Mouse (Mus musculus): Measurements from ENCODE around the gene Tyms. TPM values are rescaled to one million over a fixed set of nuclear protein-coding genes. Genes with fewer than 3 reads are reported as not detected.
A peak's percentile ranks its signal among the peaks of the same experiment; 100 is the strongest.
"Not testable (repeated sequence)": the region's sequence is repeated elsewhere in the genome, so short reads cannot be mapped to it uniquely, and the experiment has no call there.

The Tyms gene
- polyA plus RNA-seq, 1 experiment from 2014 or later = 137 TPM

- not testable (repeated sequence) for H3K9me3 ChIP-seq (replicated peaks; ENCODE audit: low read length); H3K36me3 ChIP-seq (ENCODE audit: insufficient read depth, low read length); H3K4me1 ChIP-seq (replicated peaks; ENCODE audit: insufficient read depth, low read length); H3K27ac ChIP-seq; ATAC-seq (replicated peaks; ENCODE audit: low FRiP score, low read depth); H3K4me3 ChIP-seq (replicated peaks; ENCODE audit: low read depth, low read length); DNase-seq (ENCODE audit: low spot score); H3K9ac ChIP-seq (ENCODE audit: low read depth, low read length); H3K4me2 ChIP-seq (ENCODE audit: low read length); H3K27me3 ChIP-seq (ENCODE audit: insufficient read depth, low read length)
- 76% methylated on average over 4 of the region's 4 CpGs for WGBS
Observed at GRCm38 (mm10) chr5:30035862-30036261, 37.6 kb downstream of the Tyms start.

- WGBS = 64% methylated on average over 2 of the region's 2 CpGs
- Histone ChIP-seq H3K27ac (no peak overlapping the region), H3K4me1 (replicated peaks; ENCODE audit: insufficient read depth, low read length) (no peaks in the 10 kb centered on the region), H3K36me3 (ENCODE audit: insufficient read depth, low read length) (no peaks in the 10 kb centered on the region), H3K4me3 (replicated peaks; ENCODE audit: low read depth, low read length) (no peak overlapping the region), H3K4me2 (ENCODE audit: low read length) (no peak overlapping the region), H3K9me3 (replicated peaks; ENCODE audit: low read length) (no peaks in the 10 kb centered on the region), H3K27me3 (ENCODE audit: insufficient read depth, low read length) (no peaks in the 10 kb centered on the region), H3K9ac (ENCODE audit: low read depth, low read length) (no peak overlapping the region)
- peak; percentile 66 for TF ChIP-seq CTCF (IDR thresholded peaks at IDR 0.05; ENCODE audit: low read depth)
- DNase-seq (ENCODE audit: low spot score) = peak; percentile 56
- no peak for ATAC-seq (replicated peaks; ENCODE audit: low FRiP score, low read depth)
Observed at GRCm38 (mm10) chr5:30014580-30014979, 58.8 kb downstream of the Tyms start.

GRCm38 (mm10) chr5:30012726-30013503 is 60.5 kb downstream of the Tyms start, which contains the start of gene Il6:
Gene Il6 (plus strand): TSS chr5:30013114.
- Histone ChIP-seq H3K4me3 (replicated peaks; ENCODE audit: low read depth, low read length) (no peak within 1 kb of the TSS), H3K27ac (no peak within 1 kb of the TSS), H3K27me3 (ENCODE audit: insufficient read depth, low read length) (no peaks in the 10 kb centered on the region), H3K4me2 (ENCODE audit: low read length) (0 out of 2 replicates have a peak within 1 kb of the TSS, but pooled peaks have one; percentile 15), H3K9ac (ENCODE audit: low read depth, low read length) (no peak within 1 kb of the TSS), H3K36me3 (ENCODE audit: insufficient read depth, low read length) (no peaks in the 10 kb centered on the region), H3K9me3 (replicated peaks; ENCODE audit: low read length) (no peaks in the 10 kb centered on the region), H3K4me1 (replicated peaks; ENCODE audit: insufficient read depth, low read length) (no peaks in the 10 kb centered on the region)
- WGBS = 56% methylated on average over 16 of the region's 16 CpGs
- no peak for ATAC-seq (replicated peaks; ENCODE audit: low FRiP score, low read depth)
- peak; percentile 61 for TF ChIP-seq CTCF (IDR thresholded peaks at IDR 0.05; ENCODE audit: low read depth)
- peak; percentile 87 for DNase-seq (ENCODE audit: low spot score)

Other genes starting within 250 kb of the Tyms start
- gene Il6, start 60.5 kb downstream of the Tyms start, polyA plus RNA-seq (2015; fragmentation: Nextera tagmentation; extraction: Ambion mirVana) = 0.24 TPM in 1 of 2 replicates, not detected in the other
- 0.33 and 0.36 TPM in 2 replicates for gene Garem2, start 31.5 kb upstream of the Tyms start, polyA plus RNA-seq (2015; fragmentation: Nextera tagmentation; extraction: Ambion mirVana)
- not detected in 2 replicates for gene 3110082J24Rik, start 32.5 kb upstream of the Tyms start, polyA plus RNA-seq (2015; fragmentation: Nextera tagmentation; extraction: Ambion mirVana)
- 171 and 193 TPM in 2 replicates for gene Hadha, start 81.5 kb upstream of the Tyms start, polyA plus RNA-seq (2015; fragmentation: Nextera tagmentation; extraction: Ambion mirVana)
- gene Hadhb, start 81.6 kb upstream of the Tyms start, polyA plus RNA-seq (2015; fragmentation: Nextera tagmentation; extraction: Ambion mirVana) = 215 and 229 TPM in 2 replicates
- gene Adgrf3, start 132.1 kb upstream of the Tyms start, polyA plus RNA-seq (2015; fragmentation: Nextera tagmentation; extraction: Ambion mirVana) = 0.04 and 0.14 TPM in 2 replicates
- gene Selenoi, start 159.0 kb upstream of the Tyms start, polyA plus RNA-seq (2015; fragmentation: Nextera tagmentation; extraction: Ambion mirVana) = 9.2 and 9.7 TPM in 2 replicates
- gene Drc1, start 207.8 kb upstream of the Tyms start, polyA plus RNA-seq (2015; fragmentation: Nextera tagmentation; extraction: Ambion mirVana) = 0.29 and 0.33 TPM in 2 replicates